Mouse (Mus musculus): Measurements from ENCODE around the gene Sesn3. TPM values are rescaled to one million over a fixed set of nuclear protein-coding genes. Genes with fewer than 3 reads are reported as not detected.

Sesn3 gene
- polyA plus RNA-seq, 1 experiment from 2014 or later, result 5.6 TPM

GRCm38 (mm10) chr9:14381353-14382055 is 106.6 kb downstream of the Sesn3 start, which contains the start of gene Endod1:
Endod1 (minus strand) TSS chr9:14381507.
- Histone ChIP-seq H3K9me3 (ENCODE audit: control insufficient read depth) (no peaks in the 10 kb centered on the region), H3K9ac (ENCODE audit: low read depth, low read length) (peak within 1 kb of the TSS; percentile 85), H3K27ac (ENCODE audit: low read depth, low read length) (peak within 1 kb of the TSS; percentile 90), H3K36me3 (ENCODE audit: control insufficient read depth, insufficient read depth) (no peaks in the 10 kb centered on the region), H3K4me3 (ENCODE audit: low read depth, low read length) (peak within 1 kb of the TSS; percentile 77), H3K27me3 (replicated peaks; ENCODE audit: control insufficient read depth, insufficient read depth, low read length) (no peaks in the 10 kb centered on the region), H3K4me2 (replicated peaks; ENCODE audit: low read depth) (peak within 1 kb of the TSS; percentile 98), H3K4me1 (replicated peaks; ENCODE audit: control insufficient read depth, insufficient read depth, low read length) (peaks cover 13% of the 10 kb centered on the region; the same call in 1 of the 2 replicates)
- TF ChIP-seq CTCF (IDR thresholded peaks at IDR 0.05; ENCODE audit: low read depth), result no peak
- 3% methylated on average over 8 of the region's 8 CpGs for WGBS
- ATAC-seq, result peak; percentile 24; the same call in 1 of the 2 replicates

- WGBS, result 72% methylated on average over 5 of the region's 5 CpGs
- H3K4me3 ChIP-seq (ENCODE audit: low read depth, low read length), result no peak overlapping the region
- no peaks in the 10 kb centered on the region for H3K27me3 ChIP-seq (replicated peaks; ENCODE audit: control insufficient read depth, insufficient read depth, low read length)
- no peak for TF ChIP-seq CTCF (IDR thresholded peaks at IDR 0.05; ENCODE audit: low read depth)
- H3K36me3 ChIP-seq (ENCODE audit: control insufficient read depth, insufficient read depth), result no peaks in the 10 kb centered on the region
- no peak overlapping the region for H3K9ac ChIP-seq (ENCODE audit: low read depth, low read length)
- H3K9me3 ChIP-seq (ENCODE audit: control insufficient read depth), result no peaks in the 10 kb centered on the region
- 0 out of 2 replicates have a peak overlapping the region, but pooled peaks have one; percentile 90 for H3K27ac ChIP-seq (ENCODE audit: low read depth, low read length)
- no peak for ATAC-seq
- peaks cover 13% of the 10 kb centered on the region; the same call in 1 of the 2 replicates for H3K4me1 ChIP-seq (replicated peaks; ENCODE audit: control insufficient read depth, insufficient read depth, low read length)
- no peak overlapping the region for H3K4me2 ChIP-seq (replicated peaks; ENCODE audit: low read depth)
These were observed 107.5 kb downstream of the Sesn3 start for GRCm38 (mm10) chr9:14382256-14382791.

Other genes with a start within 250 kb of the Sesn3 start
- 36.8 and 39.0 TPM in 2 replicates for gene Endod1, start 106.4 kb downstream of the Sesn3 start, polyA plus RNA-seq (2015; fragmentation: Nextera tagmentation; extraction: Ambion mirVana)
- gene Kdm4d, start 225.4 kb downstream of the Sesn3 start, polyA plus RNA-seq (2015; fragmentation: Nextera tagmentation; extraction: Ambion mirVana), result 0.04 and 0.07 TPM in 2 replicates
- 116 and 117 TPM in 2 replicates for gene Cwc15, start 225.6 kb downstream of the Sesn3 start, polyA plus RNA-seq (2015; fragmentation: Nextera tagmentation; extraction: Ambion mirVana)

All from intestine, postnatal 0 days (tissue).